Mouse (Mus musculus) MEL (cell line): ENCODE data around the gene Tymp. TPM values are rescaled to one million over a fixed set of nuclear protein-coding genes. Genes with fewer than 3 reads are reported as not detected.

Source experiments
- DNase-seq: peaks from one replicate; pipeline ENCODE4 v3.0.0; 2011; ENCODE audit warnings: low read depth, low spot score
- H3K27ac ChIP-seq: 2 replicates; pipeline ENCODE4 v1.5.1; 2012; ENCODE audit warnings: low read depth, mild to moderate bottlenecking, control low read depth, low read length, moderate library complexity; ENCODE audit not compliant: control insufficient read depth
- H3K27me3 ChIP-seq, 2 experiments: fragments of 150-350 bp in 1 of 2; sonication (generic) in 1 of 2; 2 replicates each; pipeline ENCODE4 v1.6.1; 2012; ENCODE audit warnings: low read length in 2 of 2, mild to moderate bottlenecking in 2 of 2, improper control_type of control experiment in 1 of 2, moderate library complexity in 1 of 2; ENCODE audit not compliant: insufficient read depth in 2 of 2, control insufficient read depth in 1 of 2
- H3K36me3 ChIP-seq, 2 experiments: 2 replicates each; pipeline ENCODE4 v1.6.1; 2012 to 2014; ENCODE audit warnings: low read length in 2 of 2, improper control_type of control experiment in 1 of 2, inconsistent platforms in 1 of 2, mild to moderate bottlenecking in 1 of 2; ENCODE audit not compliant: insufficient read depth in 2 of 2, control insufficient read depth in 1 of 2
- H3K4me1 ChIP-seq, 2 experiments: fragments of 150-350 bp in 1 of 2; sonication (generic) in 1 of 2; 2 replicates each; pipeline ENCODE4 v1.6.1; 2012; ENCODE audit warnings: low read length in 2 of 2, improper control_type of control experiment in 1 of 2, mild to moderate bottlenecking in 1 of 2; ENCODE audit not compliant: insufficient read depth in 2 of 2, control insufficient read depth in 1 of 2
- H3K4me3 ChIP-seq, 2 experiments: fragments of 150-350 bp in 1 of 2; sonication (generic) in 1 of 2; 2 replicates each; pipeline ENCODE4 v1.5.1; 2012; ENCODE audit warnings: low read depth in 2 of 2, low read length in 2 of 2, mild to moderate bottlenecking in 2 of 2, moderate library complexity in 2 of 2, control low read depth in 1 of 2, improper control_type of control experiment in 1 of 2; ENCODE audit not compliant: control insufficient read depth in 1 of 2, insufficient read depth in 1 of 2
- H3K79me2 ChIP-seq: 2 replicates; pipeline ENCODE4 v1.6.1; 2012; ENCODE audit warnings: mild to moderate bottlenecking, low read length, moderate library complexity; ENCODE audit not compliant: control insufficient read depth, poor library complexity, insufficient read depth
- H3K9ac ChIP-seq: 2 replicates; pipeline ENCODE4 v1.6.1; 2012; ENCODE audit warnings: low read depth, mild to moderate bottlenecking, control low read depth, low read length, moderate library complexity; ENCODE audit not compliant: control insufficient read depth, poor library complexity, severe bottlenecking
- H3K9me3 ChIP-seq: fragments of 150-350 bp; sonication (generic); replicated peaks from 2 replicates; pipeline ENCODE4 v1.6.1; 2012; ENCODE audit warnings: mild to moderate bottlenecking, low read length, improper control_type of control experiment, moderate library complexity; ENCODE audit not compliant: insufficient read depth
- BHLHE40 ChIP-seq: IDR thresholded peaks from 2 replicates; pipeline ENCODE4 v1.6.1; 2012; ENCODE audit warnings: low read depth, mild to moderate bottlenecking, inconsistent platforms, low read length, improper control_type of control experiment, borderline replicate concordance
- CHD1 ChIP-seq: IDR thresholded peaks from 2 replicates; pipeline ENCODE4 v1.6.1; 2012; ENCODE audit warnings: low read depth, mild to moderate bottlenecking, inconsistent platforms, low read length, improper control_type of control experiment
- CHD2 ChIP-seq: IDR thresholded peaks from 2 replicates; pipeline ENCODE4 v1.6.1; 2011; ENCODE audit warnings: low read length, improper control_type of control experiment
- CTCF ChIP-seq, 3 experiments: IDR thresholded peaks in 2 of 3; conservative IDR thresholded peaks in 1 of 3; 2 replicates each; pipeline ENCODE4 v1.5.1; 2011 to 2012; ENCODE audit warnings: low read length in 3 of 3, low read depth in 2 of 3, mild to moderate bottlenecking in 2 of 3, improper control_type of control experiment in 1 of 3, inconsistent platforms in 1 of 3, mixed read lengths in 1 of 3, moderate library complexity in 1 of 3; ENCODE audit not compliant: control insufficient read depth in 1 of 3, insufficient read depth in 1 of 3, poor library complexity in 1 of 3, severe bottlenecking in 1 of 3
- E2F4 ChIP-seq: IDR thresholded peaks from 2 replicates; pipeline ENCODE4 v1.6.1; 2011; ENCODE audit warnings: low read depth, low read length, improper control_type of control experiment, borderline replicate concordance
- ELF1 ChIP-seq: IDR thresholded peaks from 2 replicates; pipeline ENCODE4 v1.6.1; 2014; ENCODE audit warnings: low read depth, mild to moderate bottlenecking, inconsistent platforms, low read length, improper control_type of control experiment, moderate library complexity
- ETS1 ChIP-seq: IDR thresholded peaks from 2 replicates; pipeline ENCODE4 v1.6.1; 2012; ENCODE audit warnings: low read depth, mild to moderate bottlenecking, inconsistent platforms, low read length, improper control_type of control experiment, moderate library complexity
- KAT2A ChIP-seq: conservative IDR thresholded peaks from 2 replicates; pipeline ENCODE4 v1.6.1; 2012; ENCODE audit warnings: low read depth, low read length, improper control_type of control experiment, inconsistent platforms
- MAFK ChIP-seq: IDR thresholded peaks from 2 replicates; pipeline ENCODE4 v1.6.1; 2011; ENCODE audit warnings: low read depth, mild to moderate bottlenecking, low read length, improper control_type of control experiment, borderline replicate concordance
- MAZ ChIP-seq: IDR thresholded peaks from 2 replicates; pipeline ENCODE4 v1.6.1; 2012; ENCODE audit warnings: low read depth, mild to moderate bottlenecking, inconsistent platforms, low read length, improper control_type of control experiment
- MEF2A ChIP-seq: IDR thresholded peaks from 2 replicates; pipeline ENCODE4 v1.6.1; 2014; ENCODE audit warnings: low read depth, mild to moderate bottlenecking, inconsistent platforms, low read length, improper control_type of control experiment; ENCODE audit not compliant: poor library complexity, insufficient replicate concordance, severe bottlenecking; ENCODE audit errors: extremely low read depth
- MXI1 ChIP-seq: IDR thresholded peaks from 2 replicates; pipeline ENCODE4 v1.6.1; 2011; ENCODE audit warnings: mild to moderate bottlenecking, low read depth, low read length, improper control_type of control experiment
- MYC ChIP-seq: IDR thresholded peaks from 2 replicates; pipeline ENCODE4 v1.6.1; 2011; ENCODE audit warnings: low read depth, mild to moderate bottlenecking, low read length, improper control_type of control experiment, moderate library complexity
- NELFE ChIP-seq: IDR thresholded peaks from 2 replicates; pipeline ENCODE4 v1.6.1; 2011; ENCODE audit warnings: low read depth, low read length, improper control_type of control experiment
- NRF1 ChIP-seq: IDR thresholded peaks from 2 replicates; pipeline ENCODE4 v1.6.1; 2014; ENCODE audit warnings: low read depth, mild to moderate bottlenecking, inconsistent platforms, low read length, improper control_type of control experiment, moderate library complexity; ENCODE audit not compliant: poor library complexity, insufficient read depth, severe bottlenecking
- POLR2A ChIP-seq, 2 experiments: IDR thresholded peaks; 2 replicates each; pipeline ENCODE4 v1.6.1; 2011 to 2012; ENCODE audit warnings: low read length in 2 of 2, mild to moderate bottlenecking in 2 of 2, control low read depth in 1 of 2, improper control_type of control experiment in 1 of 2, low read depth in 1 of 2, moderate library complexity in 1 of 2; ENCODE audit not compliant: control insufficient read depth in 1 of 2, insufficient read depth in 1 of 2, poor library complexity in 1 of 2
- RAD21 ChIP-seq: IDR thresholded peaks from 2 replicates; pipeline ENCODE4 v1.6.1; 2011; ENCODE audit warnings: mild to moderate bottlenecking, low read depth, low read length, improper control_type of control experiment
- SIN3A ChIP-seq: IDR thresholded peaks from 2 replicates; pipeline ENCODE4 v1.6.1; 2012; ENCODE audit warnings: low read length, improper control_type of control experiment, inconsistent platforms
- SMC3 ChIP-seq: IDR thresholded peaks from 2 replicates; pipeline ENCODE4 v1.6.1; 2011; ENCODE audit warnings: low read depth, low read length, improper control_type of control experiment
- TAL1 ChIP-seq: IDR thresholded peaks from 2 replicates; pipeline ENCODE4 v1.6.1; 2012; ENCODE audit warnings: mild to moderate bottlenecking, inconsistent platforms, low read length, moderate library complexity, mixed read lengths
- TBP ChIP-seq: IDR thresholded peaks from 2 replicates; pipeline ENCODE4 v1.8.0; 2011; ENCODE audit warnings: low read depth, low read length, improper control_type of control experiment
- UBTF ChIP-seq: IDR thresholded peaks from 2 replicates; pipeline ENCODE4 v1.6.1; 2012; ENCODE audit warnings: low read depth, mild to moderate bottlenecking, inconsistent platforms, low read length, improper control_type of control experiment, moderate library complexity, borderline replicate concordance; ENCODE audit not compliant: insufficient read depth
- USF1 ChIP-seq: IDR thresholded peaks from 2 replicates; pipeline ENCODE4 v1.6.1; 2014; ENCODE audit warnings: low read depth, mild to moderate bottlenecking, inconsistent platforms, low read length, improper control_type of control experiment, moderate library complexity
- USF2 ChIP-seq, 2 experiments: IDR thresholded peaks; 2 replicates each; pipeline ENCODE4 v1.6.1; 2011 to 2012; ENCODE audit warnings: improper control_type of control experiment in 2 of 2, low read length in 2 of 2, borderline replicate concordance in 1 of 2, inconsistent platforms in 1 of 2, low read depth in 1 of 2, mild to moderate bottlenecking in 1 of 2; ENCODE audit not compliant: insufficient read depth in 1 of 2
- ZC3H11A ChIP-seq: IDR thresholded peaks from 2 replicates; pipeline ENCODE4 v1.6.1; 2012; ENCODE audit warnings: low read depth, mild to moderate bottlenecking, inconsistent platforms, low read length, improper control_type of control experiment
- ZKSCAN1 ChIP-seq: IDR thresholded peaks from 2 replicates; pipeline ENCODE4 v1.6.1; 2012; ENCODE audit warnings: low read depth, mild to moderate bottlenecking, inconsistent platforms, low read length, improper control_type of control experiment, moderate library complexity
- ZMIZ1 ChIP-seq: IDR thresholded peaks from 2 replicates; pipeline ENCODE4 v1.6.1; 2012; ENCODE audit warnings: low read depth, mild to moderate bottlenecking, inconsistent platforms, low read length, improper control_type of control experiment, moderate library complexity
- ZNF384 ChIP-seq: IDR thresholded peaks from 2 replicates; pipeline ENCODE4 v1.6.1; 2012; ENCODE audit warnings: low read depth, mild to moderate bottlenecking, inconsistent platforms, low read length, improper control_type of control experiment
- polyA plus RNA-seq, 2 experiments: library from polyadenylated mRNA; stranded (reverse) in 1 of 2; unstranded in 1 of 2; fragments of >175 nt in 1 of 2; fragments of >200 nt in 1 of 2; gene quantifications; 2 replicates each; pipeline versions ENCODE4 v1.2.1 to v1.2.4; 2012; ENCODE audit warnings: low replicate concordance in 2 of 2, low read depth in 1 of 2; ENCODE audit not compliant: insufficient read length in 2 of 2, insufficient read depth in 1 of 2, missing spikeins in 1 of 2
- total RNA-seq: library from RNA; depleted of rRNA; stranded (reverse); fragments of 300-350 nt; gene quantifications from 2 replicates; pipeline ENCODE4 v1.2.3, GENCODE M21; 2012

Tymp gene
- total and polyA plus RNA-seq, 3 experiments: 1.5 to 2.0 TPM; not detected in 1

- H3K9me3 ChIP-seq: no peaks in the 10 kb centered on the region
- no peak overlapping the region for H3K4me3 ChIP-seq
- no peak for TF ChIP-seq SIN3A
- no peak for TF ChIP-seq SMC3
- no peak for TF ChIP-seq BHLHE40
- no peak for TF ChIP-seq CTCF (IDR thresholded peaks at IDR 0.05 in 2 of 3, conservative IDR thresholded peaks at IDR 0.05 in 1 of 3; ENCODE audit: control insufficient read depth in 1 of 3, insufficient read depth in 1 of 3, low read depth in 2 of 3, low read length in 3 of 3, poor library complexity in 1 of 3, severe bottlenecking in 1 of 3)
- no peak for TF ChIP-seq NRF1
- no peak for TF ChIP-seq MAZ
- no peak for TF ChIP-seq ELF1
- no peak for TF ChIP-seq USF2 (IDR thresholded peaks at IDR 0.05; ENCODE audit: borderline replicate concordance in 1 of 2, insufficient read depth in 1 of 2, low read depth in 1 of 2, low read length in 2 of 2)
- TF ChIP-seq CHD1: no peak
- TF ChIP-seq RAD21: no peak
- no peak for TF ChIP-seq TBP
- no peak for TF ChIP-seq UBTF
- TF ChIP-seq ZMIZ1: no peak
- TF ChIP-seq NELFE: no peak
- no peak for TF ChIP-seq USF1
- no peak for TF ChIP-seq POLR2A (IDR thresholded peaks at IDR 0.05; ENCODE audit: control insufficient read depth in 1 of 2, insufficient read depth in 1 of 2, low read depth in 1 of 2, low read length in 2 of 2, poor library complexity in 1 of 2)
- TF ChIP-seq KAT2A: no peak
- no peak for TF ChIP-seq E2F4
- TF ChIP-seq ZNF384: no peak
- no peak for TF ChIP-seq MXI1
- peaks cover 25% of the 10 kb centered on the region for H3K79me2 ChIP-seq
- no peaks in the 10 kb centered on the region for H3K27me3 ChIP-seq
- H3K4me1 ChIP-seq: peaks cover 2 to 4% of the 10 kb centered on the region in 2 experiments; a peak in 3 of 4 replicates
- no peak for DNase-seq
- no peak overlapping the region for H3K9ac ChIP-seq
- no peak overlapping the region for H3K27ac ChIP-seq
- H3K36me3 ChIP-seq: peaks cover 0 to 3% of the 10 kb centered on the region in 2 experiments; a peak in 2 of 4 replicates
Measured at GRCm38 (mm10) chr15:89352054-89352453, 24.8 kb downstream of the Tymp start.

GRCm38 (mm10) chr15:89351302-89351701, 25.5 kb downstream of the Tymp start:
- no peak overlapping the region for H3K27ac ChIP-seq
- H3K9ac ChIP-seq: no peak overlapping the region
- no peaks in the 10 kb centered on the region for H3K36me3 ChIP-seq
- H3K9me3 ChIP-seq: no peaks in the 10 kb centered on the region
- H3K27me3 ChIP-seq: no peaks in the 10 kb centered on the region
- H3K4me1 ChIP-seq: peaks cover 0 to 4% of the 10 kb centered on the region in 2 experiments; a peak in 1 of 4 replicates
- TF ChIP-seq USF2 (IDR thresholded peaks at IDR 0.05; ENCODE audit: borderline replicate concordance in 1 of 2, insufficient read depth in 1 of 2, low read depth in 1 of 2, low read length in 2 of 2) (no peak), POLR2A (IDR thresholded peaks at IDR 0.05; ENCODE audit: control insufficient read depth in 1 of 2, insufficient read depth in 1 of 2, low read depth in 1 of 2, low read length in 2 of 2, poor library complexity in 1 of 2) (no peak), ZC3H11A (no peak), CHD2 (no peak), KAT2A (no peak), MYC (no peak), TAL1 (no peak), CTCF (IDR thresholded peaks at IDR 0.05 in 2 of 3, conservative IDR thresholded peaks at IDR 0.05 in 1 of 3; ENCODE audit: control insufficient read depth in 1 of 3, insufficient read depth in 1 of 3, low read depth in 2 of 3, low read length in 3 of 3, poor library complexity in 1 of 3, severe bottlenecking in 1 of 3) (no peak), ZKSCAN1 (no peak), MAFK (no peak), NRF1 (no peak), BHLHE40 (no peak), MEF2A (no peak), MXI1 (no peak), ETS1 (no peak), UBTF (no peak)
- no peak overlapping the region for H3K4me3 ChIP-seq
- peaks cover 18% of the 10 kb centered on the region for H3K79me2 ChIP-seq
- no peak for DNase-seq
